Mouse (Mus musculus) cerebellum, adult (tissue): Measurements from ENCODE around the gene Spock2.
"Not testable (repeated sequence)": the region's sequence is repeated elsewhere in the genome, so short reads cannot be mapped to it uniquely, and the experiment has no call there.

Experiments
- ATAC-seq: cut with Nextera tagmentation; 2 replicates; pipeline ENCODE4 v1.9.2; 2017; ENCODE audit warnings: mild to moderate bottlenecking, moderate library complexity, mixed read lengths; ENCODE audit not compliant: insufficient number of reproducible peaks, low FRiP score, low TSS enrichment

The Spock2 gene

DNA sequence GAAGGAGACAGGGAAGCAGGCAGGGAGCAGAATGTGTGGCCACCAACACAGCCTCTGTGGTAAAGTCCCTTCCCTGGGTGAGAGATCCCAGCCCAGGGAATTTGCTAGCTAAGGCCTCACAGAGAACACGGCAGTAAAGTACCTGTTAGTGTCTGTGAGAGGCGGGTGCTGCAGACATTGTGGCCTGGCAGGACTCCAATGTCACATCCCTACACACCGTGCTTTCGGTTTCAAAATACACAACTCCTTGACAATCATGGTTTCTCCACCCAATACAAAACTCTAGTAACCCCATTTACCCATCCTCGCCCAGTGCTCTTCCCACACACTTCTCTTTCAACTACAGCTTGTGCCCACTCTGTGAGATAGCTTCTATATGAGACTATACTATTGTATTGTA is 32.7 kb downstream of the Spock2 start:
- no peak for ATAC-seq

- ATAC-seq = no peak
These were observed 34.7 kb downstream of the Spock2 start for GRCm38 (mm10) chr10:60140751-60141150.

DNA sequence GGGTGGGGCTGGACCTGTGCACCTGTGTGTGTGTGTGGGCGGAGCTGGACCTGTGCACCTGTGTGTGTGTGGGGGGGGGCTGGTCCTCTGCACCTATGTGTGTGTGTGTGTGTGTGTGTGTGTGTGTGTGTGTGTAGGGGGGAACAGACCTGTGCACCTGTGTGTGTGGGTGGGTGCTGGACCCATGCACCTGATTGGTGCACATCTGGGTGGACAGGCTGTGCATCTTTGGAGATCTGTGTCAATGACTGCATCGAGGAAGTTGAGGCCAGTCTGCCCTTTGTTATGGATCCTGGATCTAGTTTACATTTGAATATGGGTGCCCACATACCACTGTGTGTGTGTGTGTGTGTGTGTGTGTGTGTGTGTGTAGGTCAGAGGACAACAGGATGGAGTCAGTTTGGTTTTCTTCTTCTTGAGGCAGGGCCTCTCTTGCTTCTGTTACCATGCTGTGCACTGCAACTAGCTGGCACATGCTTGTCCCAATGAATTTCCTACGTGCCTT is 35.7 kb downstream of the Spock2 start:
- ATAC-seq = no peak

DNA sequence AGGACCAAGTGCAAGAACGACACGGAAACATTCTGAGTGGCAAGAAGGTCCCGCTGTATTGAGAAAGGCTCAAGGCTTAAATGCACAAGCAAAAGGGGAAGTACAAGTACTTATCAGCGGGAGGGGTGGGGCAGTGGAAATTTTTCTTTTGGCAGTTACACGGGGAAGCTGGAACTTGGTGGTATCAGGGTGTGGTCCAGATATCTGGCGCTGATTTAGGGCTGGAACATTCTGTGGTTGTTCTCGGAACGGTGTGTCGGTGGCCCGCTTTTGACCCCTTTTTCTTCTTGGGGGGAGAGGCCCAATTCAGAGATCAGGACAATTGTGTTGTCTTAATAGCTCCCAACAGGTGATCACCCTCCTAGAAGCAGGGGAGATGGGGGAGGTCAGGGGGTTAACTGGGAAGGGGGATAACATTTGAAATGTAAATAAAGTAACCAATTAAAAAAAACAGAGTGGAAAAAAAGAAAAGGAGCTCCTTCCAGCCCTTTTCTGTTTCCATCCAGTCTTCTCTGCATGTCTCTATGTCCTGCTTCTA is 41.6 kb downstream of the Spock2 start:
- ATAC-seq = not testable (repeated sequence)

DNA sequence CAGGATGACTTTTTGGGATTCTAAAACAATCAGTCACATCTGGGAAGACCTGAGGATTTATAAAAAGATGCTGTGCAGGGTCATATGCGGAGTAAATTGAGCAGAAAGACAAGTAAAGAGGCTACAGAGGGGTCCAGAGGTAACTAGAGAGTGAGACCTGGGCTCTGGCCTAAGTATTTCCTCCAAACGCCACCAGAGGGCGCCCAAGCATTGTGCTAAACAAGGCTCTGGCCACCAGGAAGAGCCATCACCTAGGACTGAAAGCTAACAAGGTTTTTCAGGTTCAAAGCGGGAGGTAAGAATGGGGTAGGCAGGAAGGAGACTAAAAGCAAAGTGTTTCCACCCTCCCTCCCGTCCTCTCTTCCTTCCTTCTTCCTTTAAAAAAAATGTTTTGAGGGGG is 42.1 kb downstream of the Spock2 start:
- ATAC-seq = peak; percentile 56; the same call in 1 of the 2 replicates

- ATAC-seq = no peak
These were observed 45.2 kb downstream of the Spock2 start for GRCm38 (mm10) chr10:60151107-60151663.

DNA sequence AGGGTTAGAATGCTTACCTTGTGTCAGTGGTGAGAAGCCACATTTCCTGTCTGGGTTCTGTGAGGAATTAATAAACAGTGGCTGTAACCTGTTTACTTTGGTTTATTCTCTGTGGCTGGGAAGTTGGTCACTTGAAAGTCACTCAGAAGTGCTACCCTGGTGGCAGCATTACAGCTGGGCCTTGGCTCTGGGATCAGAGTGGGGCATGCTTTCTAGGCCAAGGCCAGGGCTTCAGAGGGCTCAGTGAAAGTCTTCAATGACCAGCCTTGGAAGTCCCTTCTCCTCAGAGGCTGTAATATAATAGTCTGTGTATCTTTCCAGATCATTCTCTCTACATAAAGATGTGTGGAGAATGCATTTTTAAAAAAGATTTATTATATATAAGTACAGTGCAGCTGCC is 50.0 kb downstream of the Spock2 start:
- ATAC-seq = no peak

DNA sequence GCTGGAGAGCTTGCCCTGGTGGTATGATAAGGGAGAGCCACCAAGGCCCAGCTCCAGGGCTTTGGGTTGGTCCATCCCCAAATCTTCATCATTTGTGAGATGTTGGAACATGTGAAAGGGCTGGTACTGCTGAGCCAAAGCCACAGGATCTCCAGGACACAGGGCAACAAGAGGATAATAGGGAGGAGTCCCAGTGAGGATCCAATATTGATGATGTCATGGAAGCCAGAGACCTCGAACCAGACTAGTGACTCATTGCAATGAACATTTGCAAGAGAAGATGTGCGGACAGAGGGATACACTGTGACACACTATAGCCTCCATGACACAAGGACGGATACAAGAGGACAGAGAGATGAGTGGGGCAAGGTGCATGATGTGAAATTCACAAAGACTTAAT is 52.1 kb downstream of the Spock2 start:
- ATAC-seq = no peak

DNA sequence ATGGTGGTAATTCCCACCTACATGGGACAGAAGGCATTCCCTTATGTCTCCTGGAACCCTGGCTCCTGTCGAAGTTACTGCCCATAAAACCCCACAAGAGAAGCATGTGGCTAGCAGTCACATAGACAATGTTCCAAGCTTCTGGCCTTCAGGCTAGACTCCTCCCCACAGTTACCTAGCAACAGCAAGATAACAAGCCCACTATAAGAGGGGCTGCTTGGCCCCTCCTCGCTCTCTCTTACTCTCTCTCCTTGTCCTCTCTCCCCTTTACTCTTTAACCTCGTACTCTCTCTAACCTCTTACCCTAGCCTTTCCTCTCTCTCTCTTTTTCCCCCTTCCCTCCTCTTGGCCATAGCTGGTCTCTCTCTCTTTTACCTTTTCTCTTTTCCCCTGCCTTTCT is 55.4 kb downstream of the Spock2 start:
- not testable (repeated sequence) for ATAC-seq

GRCm38 (mm10) chr10:60162184-60162972 is 56.4 kb downstream of the Spock2 start:
- not testable (repeated sequence) for ATAC-seq

GRCm38 (mm10) chr10:60162973-60163255 is 56.9 kb downstream of the Spock2 start:
- ATAC-seq = no peak

DNA sequence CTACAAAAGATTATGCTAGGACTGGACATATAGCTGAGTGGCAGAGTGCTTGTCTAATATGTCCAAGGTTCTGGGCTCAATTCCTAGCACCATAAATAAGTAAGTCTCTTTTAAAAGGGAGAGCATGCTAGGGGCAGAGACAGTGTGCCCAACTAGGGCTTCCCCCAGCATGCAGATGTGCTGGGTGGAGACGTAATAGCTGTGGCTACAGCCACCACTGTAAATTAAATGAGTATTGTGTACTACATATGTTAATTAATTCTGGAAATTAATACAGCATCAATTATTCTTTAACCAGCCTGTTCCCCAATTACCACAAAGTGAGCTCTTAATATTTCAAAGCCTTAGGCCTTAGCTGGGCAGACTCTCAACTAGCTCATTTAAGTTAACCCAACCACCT is 58.9 kb downstream of the Spock2 start:
- ATAC-seq = no peak

GRCm38 (mm10) chr10:60166068-60166467 is 60.0 kb downstream of the Spock2 start:
- no peak for ATAC-seq

DNA sequence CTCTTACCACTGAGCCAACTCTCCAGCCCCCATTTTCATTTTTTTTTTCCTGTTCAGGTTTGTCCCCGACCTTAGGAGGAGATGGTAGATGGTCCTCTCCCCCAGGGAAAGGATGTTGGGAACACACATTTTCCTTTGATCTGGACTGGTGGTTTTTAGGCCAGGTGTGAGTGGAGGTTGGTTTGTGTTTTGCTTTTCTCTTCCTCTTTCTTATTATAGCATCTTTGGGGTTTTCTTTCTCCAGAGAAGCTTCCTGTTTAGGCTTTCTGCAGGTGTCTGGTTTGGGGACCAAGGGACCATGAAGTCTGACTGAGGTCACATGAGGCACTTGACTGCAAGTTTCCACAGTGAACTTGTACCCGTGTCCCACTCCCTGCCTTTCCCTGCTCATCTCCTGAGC is 62.3 kb downstream of the Spock2 start:
- no peak for ATAC-seq

GRCm38 (mm10) chr10:60168960-60169359 is 62.9 kb downstream of the Spock2 start:
- ATAC-seq = no peak

GRCm38 (mm10) chr10:60170326-60171089 is 64.5 kb downstream of the Spock2 start:
- ATAC-seq = no peak

DNA sequence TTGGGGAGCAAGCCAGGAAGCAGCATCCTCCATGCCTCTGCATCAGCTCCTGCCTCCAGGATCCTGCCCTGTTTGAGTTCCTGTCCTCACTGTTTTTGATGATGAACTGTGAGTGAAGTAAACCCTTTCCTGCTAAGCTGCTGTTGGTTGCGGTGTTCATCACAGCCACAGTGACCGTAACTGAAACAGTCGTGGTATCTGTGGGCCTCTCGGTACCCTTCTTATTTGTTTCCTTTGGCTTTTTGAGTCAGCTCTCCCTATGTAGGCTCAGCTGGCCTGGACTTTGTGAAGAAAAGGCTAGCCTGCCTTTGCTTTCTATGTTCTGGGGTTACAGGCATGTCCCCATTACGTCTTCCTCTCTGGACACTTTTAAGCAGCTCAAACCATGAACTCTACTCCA is 65.3 kb downstream of the Spock2 start:
- ATAC-seq = no peak

DNA sequence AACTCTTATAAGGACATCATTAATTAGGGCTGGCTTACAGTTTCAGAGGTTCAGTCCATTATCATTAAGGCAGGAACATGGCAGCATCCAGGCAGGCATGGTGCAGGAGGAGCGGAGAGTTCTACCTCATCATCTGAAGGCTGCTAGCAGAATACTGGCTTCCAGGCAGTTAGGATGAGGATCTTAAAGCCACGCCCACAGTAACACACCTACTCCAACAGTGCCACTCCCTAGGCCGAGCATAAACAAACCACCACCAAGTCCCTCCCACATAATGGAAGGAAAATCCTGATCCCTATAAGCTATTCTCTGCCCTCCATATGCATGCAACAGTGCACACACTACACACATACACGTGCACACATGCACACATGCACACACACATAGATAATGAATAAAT is 66.3 kb downstream of the Spock2 start:
- ATAC-seq = no peak

GRCm38 (mm10) chr10:60173035-60173434 is 67.0 kb downstream of the Spock2 start:
- no peak for ATAC-seq

DNA sequence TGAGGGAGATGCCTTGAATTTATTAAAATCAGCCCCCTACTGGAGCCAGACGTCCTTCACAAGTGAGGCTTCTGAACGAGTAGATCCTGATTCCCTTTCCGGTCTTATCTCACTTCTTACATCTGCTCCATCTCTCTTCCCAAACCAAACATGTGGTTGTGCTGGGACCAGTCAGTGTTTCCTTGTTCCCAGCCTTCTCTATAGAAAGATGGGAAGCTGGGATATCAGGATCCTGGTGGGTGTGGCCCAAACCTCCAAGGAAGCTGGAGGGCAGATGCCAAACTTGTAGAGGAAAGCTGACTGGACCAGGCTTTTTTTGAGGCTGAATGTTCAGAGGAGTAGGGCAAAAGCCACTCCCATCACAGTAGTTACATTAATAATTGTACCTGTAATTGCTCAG is 68.5 kb downstream of the Spock2 start:
- ATAC-seq = no peak

DNA sequence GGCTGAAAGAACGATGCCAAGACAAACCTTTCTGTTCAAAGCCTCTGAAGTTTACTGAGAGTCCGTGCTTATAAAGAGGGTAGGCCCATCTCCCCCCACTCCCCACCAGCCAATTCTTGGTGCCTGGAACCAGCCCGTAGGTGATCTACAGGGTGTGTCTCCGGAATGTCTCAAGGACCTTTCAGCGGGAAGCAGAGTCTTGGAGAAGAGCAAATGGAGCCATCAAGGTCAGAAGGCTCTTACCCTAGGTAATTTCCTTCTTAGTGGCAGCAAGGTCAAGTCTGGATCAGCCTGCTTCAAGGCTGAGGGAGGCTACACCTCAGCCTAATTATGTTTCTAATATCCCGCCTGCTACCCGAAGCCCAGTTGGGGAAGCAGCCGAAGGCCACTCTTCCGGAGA is 69.3 kb downstream of the Spock2 start:
- ATAC-seq = not testable (repeated sequence)
